Mouse (Mus musculus) gastrocnemius, postnatal 4 days (tissue): Measurements from ENCODE around the gene Dennd5a. TPM values are rescaled to one million over a fixed set of nuclear protein-coding genes. Genes with fewer than 3 reads are reported as not detected.

Experiments used
- DNase-seq, 2 experiments: peaks; one replicate each; pipeline ENCODE4 v3.0.0; 2021 to 2022; ENCODE audit warnings: low spot score in 2 of 2, mixed read lengths in 2 of 2
- total RNA-seq, 2 experiments: library from RNA; stranded (reverse); gene quantifications; 2 replicates each; pipeline ENCODE4 v1.2.3; 2021

The Dennd5a gene
- total RNA-seq, 2 experiments from 2014 or later: 113 to 127 TPM

DNA sequence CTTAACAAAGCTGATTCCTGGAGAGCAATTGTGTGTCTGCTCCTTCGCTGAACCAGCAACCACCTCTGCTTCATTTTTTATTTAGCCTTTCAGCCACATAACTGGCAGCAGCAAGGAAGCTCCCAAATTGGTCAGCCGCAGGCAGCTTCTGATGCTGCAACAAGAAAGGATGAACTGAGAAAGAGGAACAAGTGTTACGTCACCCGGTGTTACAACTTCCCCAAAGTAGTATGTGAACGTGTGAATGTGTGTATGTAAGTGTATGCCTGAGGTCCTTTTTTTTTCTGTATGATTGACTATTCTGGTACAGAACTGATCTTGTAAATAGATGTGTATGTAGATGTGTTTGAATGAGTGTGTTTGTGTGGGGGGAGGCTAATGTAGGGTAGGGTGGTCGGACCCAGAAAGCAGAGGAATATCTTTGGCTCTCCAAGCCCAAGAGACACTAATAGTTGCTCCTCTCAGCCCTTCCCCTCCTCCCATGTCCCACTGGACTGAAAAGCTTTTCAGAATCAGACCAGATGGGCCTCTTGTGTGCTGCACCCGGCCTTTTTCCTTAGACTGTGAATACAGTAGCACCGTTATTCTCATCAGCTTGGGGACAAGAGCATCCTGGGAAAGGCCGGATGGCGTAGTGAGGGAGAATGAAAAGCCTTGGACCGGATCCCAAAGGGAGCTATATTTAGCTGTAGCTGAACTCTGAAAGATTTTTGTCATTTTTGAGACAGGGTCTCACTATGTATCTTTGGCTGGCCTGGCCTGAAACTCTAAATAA lies 7.7 kb upstream of the Dennd5a start:
- DNase-seq: no peak

DNA sequence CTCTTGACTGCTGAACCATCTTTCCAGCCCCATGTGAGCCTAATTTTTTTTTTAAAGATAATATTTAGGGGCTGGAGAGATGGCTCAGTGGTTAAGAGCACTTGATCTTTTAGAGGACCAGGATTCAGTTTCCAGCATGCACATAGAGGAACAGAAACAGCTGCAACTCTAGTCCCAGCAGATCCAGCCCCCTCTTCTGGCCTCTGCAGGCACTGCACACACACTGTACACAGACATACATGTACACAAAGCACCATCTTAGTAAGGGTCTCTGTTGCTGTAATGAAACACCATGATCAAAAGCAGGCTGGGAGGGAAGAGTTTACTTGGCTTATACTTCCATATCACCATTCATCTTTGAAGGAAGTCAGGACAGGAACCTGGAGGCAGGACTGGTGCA lies 5.4 kb upstream of the Dennd5a start:
- DNase-seq: no peak

DNA sequence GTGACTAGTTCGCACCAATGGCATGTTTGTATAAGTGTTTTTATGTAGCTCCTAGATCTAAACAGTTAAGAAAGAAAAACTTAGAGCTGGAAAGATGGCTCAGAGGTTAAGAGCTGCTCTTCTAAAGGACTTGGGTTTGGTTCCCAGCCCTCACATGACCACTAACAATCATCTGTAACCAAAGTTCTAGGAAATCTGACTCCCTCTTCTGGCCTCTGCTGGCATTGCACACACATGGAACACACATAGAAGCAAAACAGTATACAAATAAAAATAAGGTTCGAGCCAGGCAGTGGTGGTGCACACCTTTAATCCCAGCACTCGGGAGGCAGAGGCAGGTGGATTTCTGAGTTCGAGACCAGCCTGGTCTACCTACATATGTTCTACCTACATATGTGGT lies 3.4 kb upstream of the Dennd5a start:
- no peak for DNase-seq

DNA sequence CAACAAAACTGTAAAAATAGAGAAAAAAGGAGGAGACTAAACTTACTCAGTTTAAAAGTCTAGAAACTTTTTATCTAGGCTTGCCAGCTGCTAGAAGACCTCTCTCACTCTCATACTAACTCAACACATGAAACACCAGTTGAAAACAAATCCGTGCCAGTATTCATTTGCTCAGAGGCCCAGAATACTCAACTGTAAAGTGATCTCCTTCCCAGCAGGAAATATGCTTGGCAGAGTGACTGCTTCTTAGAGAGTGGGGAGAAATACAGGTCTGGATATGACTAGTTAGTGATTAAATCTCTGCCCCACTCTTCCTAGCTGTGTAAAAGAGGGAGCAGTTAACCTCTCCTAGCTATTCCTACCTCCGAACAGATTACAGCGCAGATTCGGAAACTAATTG lies 2.3 kb upstream of the Dennd5a start:
- DNase-seq: no peak

DNA sequence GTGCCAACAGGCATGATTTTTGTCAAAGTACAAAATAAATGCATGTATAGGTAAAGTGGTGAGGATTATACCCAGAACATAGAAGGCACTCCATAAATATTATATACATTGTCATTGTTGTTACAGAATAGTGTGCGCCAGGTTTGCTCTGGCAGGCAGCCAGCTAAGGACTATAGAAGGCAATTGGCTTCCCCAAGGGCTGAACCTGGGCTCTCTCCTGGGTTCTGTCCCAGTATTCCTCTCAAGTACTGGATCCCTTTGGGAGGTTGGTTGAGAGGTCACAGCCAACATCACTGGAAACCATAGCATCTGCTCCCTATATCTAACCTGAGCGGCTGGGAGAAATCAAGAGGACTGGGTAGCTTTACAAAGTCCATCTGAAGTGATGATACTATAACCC lies 1.3 kb upstream of the Dennd5a start:
- DNase-seq: no peak

DNA sequence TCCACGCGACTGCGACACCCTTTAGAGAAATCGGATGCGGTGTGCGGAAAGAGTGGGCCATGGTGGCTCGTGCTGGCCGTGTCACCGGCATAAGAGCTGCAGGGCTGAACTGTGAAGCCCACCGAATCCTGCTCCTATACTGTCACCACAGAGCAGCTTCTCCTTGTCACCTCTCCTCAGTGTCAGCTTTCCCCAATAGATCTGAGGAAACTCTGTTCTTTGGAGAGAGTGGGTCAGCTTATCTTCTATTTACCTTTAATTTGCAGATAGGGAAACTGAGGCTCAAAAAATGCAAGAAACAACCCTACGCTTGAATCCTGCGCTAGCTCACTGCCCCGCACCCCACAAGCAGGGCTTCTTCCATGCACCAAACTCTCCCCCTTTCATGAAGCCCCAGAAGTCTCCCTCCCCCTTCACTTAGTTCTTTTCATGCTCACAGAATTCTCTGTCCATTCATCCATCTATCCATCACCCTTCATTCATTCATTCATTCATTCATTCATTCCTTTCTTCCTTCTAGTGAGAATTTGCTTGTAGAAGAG lies 414 bp upstream of the Dennd5a start:
- no peak for DNase-seq

DNA sequence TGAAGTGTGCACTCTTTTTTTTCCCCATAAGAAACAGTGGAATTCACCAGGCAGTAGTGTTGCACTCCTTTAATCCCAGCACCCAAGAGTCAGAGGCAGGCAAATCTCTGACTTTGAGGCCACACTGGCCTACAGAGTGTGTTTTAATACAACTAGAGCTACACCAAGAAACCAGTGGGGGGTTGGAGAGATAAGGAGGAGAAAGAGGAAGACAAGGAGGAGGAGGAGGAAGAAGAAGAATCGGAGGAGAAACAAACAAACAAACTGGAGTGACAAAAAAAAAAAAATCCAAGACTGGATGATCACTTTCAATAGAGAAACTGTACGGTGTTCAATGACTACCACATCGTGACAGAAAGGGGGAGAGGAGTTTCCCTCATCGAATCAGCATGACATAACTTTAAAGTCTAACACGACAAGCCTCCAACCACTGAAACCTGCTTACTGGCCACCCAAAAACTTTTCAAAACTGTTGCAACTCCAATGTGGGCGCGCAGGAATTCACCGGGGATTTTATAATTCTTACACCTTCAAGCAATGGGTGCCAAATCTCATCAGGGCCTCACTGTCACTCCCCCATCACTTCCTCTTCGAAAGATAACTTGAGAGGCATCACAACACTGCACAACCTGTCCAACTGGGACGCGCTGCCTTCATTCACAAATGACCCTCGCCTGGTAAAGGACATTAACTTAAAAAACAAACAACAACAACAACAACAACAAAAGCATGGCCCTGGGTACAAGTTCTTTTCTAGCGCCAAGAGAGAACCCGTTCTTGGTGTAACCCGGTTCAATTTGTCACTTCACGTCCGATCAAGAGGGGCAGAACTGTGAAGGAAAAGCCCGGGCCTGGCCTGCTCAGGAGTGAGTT lies 1.2 kb downstream of the Dennd5a start:
- no peak for DNase-seq

DNA sequence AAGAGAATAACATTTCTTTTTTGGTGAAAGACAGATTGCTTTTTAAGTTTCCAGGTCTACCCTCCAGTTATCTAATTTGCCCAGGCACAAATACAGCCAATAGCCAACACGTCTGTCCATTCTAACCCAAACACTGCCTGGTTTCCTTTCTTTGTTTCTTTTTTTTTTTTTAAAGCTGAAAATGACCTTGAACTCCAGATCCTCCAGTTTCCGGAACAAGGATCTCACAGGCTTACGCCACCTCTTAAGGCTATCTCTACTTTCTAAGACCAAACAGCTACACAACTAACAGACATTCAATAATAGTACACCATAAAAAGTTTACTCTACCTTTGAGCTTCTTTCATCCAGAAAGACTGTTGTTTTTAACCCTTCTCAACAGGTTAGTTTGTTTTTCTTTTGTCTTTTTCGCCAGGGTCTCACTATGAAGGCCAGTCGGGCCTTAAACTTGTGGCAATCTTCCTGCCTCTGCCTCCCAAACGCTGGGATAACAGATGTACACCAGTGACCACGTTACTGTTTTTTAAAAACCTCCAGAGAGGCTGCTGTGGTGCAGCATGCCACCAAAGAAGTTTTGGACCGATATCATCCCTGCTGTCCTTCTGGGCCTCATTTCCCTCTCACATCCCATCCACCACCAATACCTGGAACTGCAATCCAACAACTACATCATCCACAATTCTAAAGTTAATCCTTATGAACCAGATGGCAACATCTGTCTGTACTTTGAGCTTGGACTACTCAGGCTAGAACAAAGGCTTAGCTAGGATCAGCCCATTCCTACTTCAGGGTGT lies 2.1 kb downstream of the Dennd5a start:
- no peak for DNase-seq

DNA sequence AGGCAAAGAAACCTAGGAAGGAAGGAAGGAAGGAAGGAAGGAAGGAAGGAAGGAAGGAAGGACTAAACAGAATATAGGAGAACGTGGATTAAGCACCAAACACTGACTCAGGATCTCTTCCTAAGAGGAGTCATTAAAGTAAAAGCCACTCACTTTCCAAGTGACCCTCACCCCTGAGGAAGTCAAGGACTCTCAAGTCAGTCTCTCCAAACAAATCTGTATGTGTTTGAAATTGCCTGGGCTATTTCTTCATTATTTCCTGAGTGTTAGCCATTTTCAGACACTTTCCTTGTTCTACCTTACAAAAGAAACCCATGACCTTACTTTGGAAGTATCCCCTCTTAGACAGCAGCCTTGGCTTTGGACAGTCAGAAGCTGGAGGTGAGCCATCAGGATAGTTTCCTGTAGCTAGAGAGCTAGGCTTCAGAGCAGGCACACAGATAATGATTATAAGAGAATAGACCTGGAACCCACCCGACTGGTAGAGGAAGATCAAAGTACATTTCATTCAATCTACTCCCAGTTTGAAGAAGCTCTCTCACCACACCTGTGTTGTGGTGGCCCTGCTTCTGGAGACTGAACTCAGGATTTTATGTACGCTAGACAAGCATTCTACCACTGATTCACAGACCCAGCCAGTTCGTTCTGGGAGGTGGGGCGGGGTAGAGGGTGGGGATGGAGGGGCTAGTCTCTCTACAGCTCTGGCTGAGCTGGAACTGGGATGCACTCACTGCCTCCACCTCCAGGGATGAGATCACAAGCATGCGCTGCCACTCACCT lies 5.5 kb downstream of the Dennd5a start:
- no peak for DNase-seq

DNA sequence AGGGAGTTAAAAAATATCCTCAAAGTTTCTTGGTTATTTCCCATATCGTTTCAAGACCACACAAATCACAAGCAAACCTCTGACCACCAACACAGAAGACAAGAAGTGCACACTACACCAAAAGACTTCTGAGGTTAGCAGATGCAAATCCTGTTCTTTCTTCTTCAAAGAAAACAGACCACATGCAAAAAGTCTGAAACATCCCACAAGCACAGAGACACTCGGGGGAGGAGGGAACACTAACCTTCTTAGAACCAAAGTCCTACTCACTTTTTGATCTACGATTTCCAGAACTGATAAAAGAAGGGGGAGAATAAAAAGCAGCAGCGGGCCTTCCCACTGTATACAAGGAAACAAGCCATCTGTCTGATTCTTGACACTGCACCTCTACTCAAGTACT lies 9.0 kb downstream of the Dennd5a start:
- no peak for DNase-seq

DNA sequence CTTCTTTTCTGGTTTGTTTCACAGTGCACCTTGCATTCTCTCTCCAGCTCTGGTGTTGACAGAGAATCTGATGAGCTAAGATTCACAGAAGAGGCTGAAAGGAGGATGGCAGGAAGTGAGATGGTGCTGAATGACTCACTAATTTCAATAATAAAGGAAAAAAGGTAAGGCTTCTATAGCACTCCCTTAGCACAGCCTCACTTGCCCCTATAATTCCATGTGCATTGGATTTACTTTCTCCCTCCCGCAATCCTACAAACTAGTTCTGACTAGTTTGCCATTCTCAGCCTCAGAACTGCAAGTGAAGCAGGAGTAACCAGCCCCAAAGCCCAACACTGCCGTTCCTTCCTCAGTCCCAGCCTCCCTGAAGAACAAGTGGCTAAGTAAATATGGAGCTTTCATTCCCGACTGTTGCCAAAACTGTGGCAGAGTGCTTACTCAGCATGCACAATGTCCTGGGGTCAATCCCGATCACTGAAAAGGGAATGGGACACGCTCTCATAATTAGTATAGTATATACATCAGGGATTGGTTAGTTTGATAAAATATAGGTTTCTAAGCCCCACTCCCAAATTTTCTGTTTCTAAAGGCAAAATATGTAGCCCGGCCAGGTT lies 15.7 kb downstream of the Dennd5a start:
- DNase-seq: no peak

DNA sequence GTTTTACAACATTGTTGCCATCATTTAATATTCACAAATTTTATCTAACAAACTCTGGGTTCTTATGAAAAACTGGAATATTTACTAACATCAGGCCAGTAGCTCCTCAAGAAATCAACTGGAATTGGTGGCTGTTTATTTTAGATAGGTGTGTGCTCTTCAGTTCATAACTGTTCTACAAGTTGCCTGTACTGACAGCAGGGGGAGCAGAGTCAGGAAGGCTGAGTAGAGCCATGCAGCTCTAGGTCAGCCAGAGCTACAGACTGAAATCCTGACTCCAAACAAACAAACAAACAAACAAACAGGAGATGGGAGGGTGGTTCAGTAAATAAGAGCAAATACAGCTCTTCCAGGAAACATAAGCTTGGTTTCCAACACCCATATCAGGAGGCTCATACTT lies 30.6 kb downstream of the Dennd5a start:
- DNase-seq: no peak

DNA sequence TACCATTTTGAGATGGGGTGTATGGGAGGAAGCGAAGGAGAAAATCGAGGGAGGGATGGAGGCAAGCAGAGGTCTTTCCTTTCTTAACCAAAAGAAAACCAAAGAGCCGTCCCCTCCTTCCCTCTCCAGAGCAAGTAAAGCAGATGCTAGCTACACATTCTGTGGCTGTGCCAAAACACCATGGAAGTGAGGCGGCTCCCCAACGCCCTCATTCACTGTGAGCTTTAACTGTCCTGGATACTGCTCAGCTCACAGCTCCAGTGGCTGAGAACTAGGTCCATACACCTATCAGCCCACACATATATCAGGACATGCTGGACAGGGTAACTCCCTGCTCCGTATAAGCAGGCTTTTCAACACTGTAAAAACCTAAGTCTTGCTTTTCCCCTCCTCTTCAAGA lies 31.9 kb downstream of the Dennd5a start:
- DNase-seq: no peak

DNA sequence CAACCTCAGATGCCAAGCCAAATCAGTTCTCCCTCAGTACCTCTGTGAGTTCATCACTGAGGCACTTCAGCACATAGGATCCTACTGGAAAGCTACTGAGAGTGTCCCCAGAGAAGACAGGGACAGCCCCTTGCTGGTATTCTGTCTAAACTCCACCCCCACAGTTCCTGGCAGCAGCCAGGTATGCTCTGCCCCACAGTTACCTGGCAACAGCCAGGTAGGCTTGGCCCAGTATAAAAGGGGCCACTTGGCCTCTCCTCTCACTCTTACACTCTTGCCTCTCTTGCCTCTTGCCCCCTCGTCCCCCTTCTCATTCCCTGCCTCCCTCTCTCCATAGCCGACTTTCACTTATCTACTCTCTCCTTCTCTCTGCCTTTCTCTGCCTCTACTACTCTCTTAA lies 35.3 kb downstream of the Dennd5a start:
- no peak for DNase-seq

DNA sequence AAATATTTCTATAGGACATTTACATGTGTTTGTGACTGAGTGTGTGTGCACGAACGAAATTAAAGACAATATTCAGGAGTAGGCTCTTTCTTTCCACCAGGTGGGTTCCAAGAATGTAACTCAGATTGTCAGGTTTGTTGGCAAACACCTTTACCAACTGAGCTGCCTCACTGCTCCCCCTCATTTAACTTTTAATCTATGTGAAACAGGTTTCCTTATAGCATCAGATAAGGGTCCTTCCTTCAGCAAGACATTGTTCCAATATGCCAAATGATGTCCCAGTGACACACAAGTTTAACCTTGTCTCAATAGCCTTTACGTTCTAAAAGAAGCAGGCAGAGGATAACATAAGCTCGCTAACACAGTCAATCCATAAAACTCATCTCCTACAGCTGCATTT lies 37.4 kb downstream of the Dennd5a start:
- no peak for DNase-seq

DNA sequence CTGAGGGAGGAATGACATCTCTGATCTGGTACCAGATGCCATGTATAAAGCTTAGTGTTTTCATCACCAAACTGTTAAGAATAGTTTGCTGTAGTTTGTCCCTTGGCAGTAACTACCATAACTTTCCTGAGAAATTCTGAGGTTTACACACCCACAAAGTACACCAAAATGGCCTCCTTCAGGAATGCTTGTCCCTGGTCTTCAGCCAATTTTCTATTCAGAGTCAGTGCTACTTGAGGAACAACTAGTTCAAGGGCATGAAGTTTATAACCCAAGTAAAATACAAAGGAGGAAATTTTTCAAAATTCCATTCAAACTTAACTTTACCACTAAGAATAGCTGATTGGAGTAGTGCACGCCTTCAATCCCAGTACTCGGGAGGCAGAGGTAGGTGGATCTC lies 54.1 kb downstream of the Dennd5a start:
- no peak for DNase-seq

DNA sequence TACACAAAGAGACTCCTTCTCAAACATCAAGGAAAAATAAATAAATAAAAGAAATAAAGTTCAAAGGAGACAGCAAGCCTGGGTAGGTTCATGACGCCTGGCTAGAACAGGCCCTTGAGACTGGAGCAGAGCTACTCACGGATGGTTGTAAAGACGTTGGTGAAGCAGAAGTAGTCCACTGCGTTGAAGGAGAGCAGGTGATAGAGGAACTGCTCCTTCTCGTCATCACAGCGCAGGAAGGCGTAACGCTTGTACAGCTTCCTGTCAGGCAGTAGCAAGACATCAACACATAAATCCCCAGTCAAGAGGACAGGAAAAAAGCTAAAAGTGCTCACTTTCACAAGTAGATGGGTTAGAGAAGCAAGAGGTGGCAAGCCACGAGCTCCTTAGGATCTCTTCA lies 59.3 kb downstream of the Dennd5a start:
- DNase-seq: no peak

DNA sequence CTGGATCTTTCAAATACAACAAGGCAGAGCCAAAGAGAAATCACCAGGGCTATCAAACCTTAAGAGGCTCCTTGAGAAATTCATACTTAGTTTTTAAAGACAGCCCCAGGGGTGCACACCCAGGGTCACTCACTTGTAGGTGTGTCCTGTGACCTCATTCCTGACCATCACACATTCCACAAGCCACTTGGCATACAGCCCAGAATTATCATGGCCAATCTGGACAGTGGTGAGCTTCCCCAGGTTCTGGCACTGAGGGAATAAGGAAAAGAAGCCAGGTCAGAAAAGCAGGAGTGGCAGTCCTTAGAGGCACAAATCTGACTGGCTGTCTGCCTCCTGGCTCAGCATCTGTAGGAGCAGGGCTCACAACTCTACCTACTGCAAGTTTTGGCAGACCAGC lies 61.4 kb downstream of the Dennd5a start:
- no peak for DNase-seq

DNA sequence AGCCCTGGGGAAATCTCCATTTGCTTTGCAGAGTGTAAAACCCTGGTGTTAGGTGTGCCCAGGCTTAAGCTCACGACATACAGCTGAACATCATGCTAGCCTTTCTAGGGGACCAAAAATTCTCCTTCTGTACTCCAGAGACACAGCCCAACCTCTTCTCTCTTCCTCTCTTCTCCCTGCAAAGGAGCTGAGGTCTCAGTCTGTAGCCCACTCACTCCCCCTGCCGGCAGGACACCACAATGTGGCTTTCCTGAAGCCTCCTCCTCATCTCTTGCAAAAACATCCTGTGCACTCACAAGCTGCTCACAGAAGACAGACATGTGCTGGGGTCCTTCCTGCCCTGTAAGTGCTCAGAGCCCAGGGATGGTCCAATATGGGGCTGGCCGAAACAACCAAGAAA lies 67.7 kb downstream of the Dennd5a start:
- DNase-seq: peak; percentile 53 to 76

DNA sequence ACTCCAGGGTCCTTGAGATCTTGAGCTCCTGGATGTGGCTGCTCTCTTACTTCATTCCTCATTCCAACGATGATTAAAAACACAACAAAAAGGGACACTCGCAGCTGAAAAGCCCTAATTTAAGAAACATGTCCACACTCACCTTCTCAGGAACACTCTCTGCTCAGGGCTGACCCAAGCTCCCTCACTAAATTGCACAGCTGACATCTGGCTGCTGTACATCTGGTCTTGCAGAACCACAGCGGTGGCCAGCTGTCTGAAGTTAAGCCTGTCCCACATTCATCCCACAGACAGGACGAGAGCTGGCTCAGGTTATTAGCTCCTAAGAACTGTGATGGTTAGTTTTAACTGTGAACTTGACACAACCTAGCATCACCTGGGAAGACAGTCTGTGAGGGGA lies 68.5 kb downstream of the Dennd5a start:
- no peak for DNase-seq
